Mouse (Mus musculus): ENCODE data around the gene Zmynd8.

Zmynd8 gene

GRCm38 (mm10) chr2:165833468-165833867 is 65.3 kb downstream of the Zmynd8 start:
- no peak for DNase-seq (ENCODE audit: low read depth)

GRCm38 (mm10) chr2:165832720-165833119 is 66.1 kb downstream of the Zmynd8 start:
- DNase-seq (ENCODE audit: low read depth): no peak

GRCm38 (mm10) chr2:165832295-165832694 is 66.5 kb downstream of the Zmynd8 start:
- no peak for DNase-seq (ENCODE audit: low read depth)

GRCm38 (mm10) chr2:165831637-165832289 is 67.1 kb downstream of the Zmynd8 start:
- DNase-seq (ENCODE audit: low read depth): no peak

DNA sequence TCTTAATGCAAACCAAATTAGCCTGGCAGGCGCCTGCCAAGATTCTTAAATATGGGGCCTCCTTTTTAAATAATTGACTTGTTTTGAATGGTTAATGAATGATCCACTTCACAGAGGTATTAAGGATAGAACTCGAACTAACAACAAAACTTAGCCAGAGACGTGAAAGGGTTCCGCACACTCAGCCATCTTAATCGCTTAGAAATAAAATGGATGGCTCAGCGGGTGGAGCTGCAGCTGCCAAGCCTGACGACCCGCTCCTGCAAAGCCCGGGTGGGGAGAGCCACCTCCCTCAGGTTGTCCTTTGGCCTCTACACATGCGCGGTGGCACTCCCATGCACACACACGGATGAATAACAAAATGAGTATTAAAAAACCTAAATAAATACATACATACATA is 70.0 kb downstream of the Zmynd8 start:
- DNase-seq (ENCODE audit: low read depth): no peak

- no peak for DNase-seq (ENCODE audit: low read depth)
These were observed 72.7 kb downstream of the Zmynd8 start for GRCm38 (mm10) chr2:165825964-165826712.

GRCm38 (mm10) chr2:165825261-165825900 is 73.4 kb downstream of the Zmynd8 start:
- no peak for DNase-seq (ENCODE audit: low read depth)

DNA sequence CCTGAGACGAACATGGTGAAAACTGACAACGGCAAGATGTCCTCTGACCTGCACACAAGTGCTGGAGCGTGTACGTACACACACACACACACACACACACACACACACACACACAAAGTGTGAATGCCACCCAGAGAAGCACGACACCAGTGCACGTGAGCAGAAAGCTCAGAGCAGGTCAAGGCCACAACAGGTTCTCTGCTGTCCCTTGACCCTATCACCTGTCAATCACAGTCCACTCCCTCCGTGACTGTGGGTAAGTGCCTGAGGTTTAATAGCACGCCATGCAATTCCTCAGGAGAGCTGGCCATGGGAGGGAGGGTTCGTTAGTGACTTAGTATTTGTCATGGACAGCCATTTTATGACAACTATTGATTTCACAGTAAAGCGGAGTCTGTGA is 74.0 kb downstream of the Zmynd8 start:
- DNase-seq (ENCODE audit: low read depth): no peak

GRCm38 (mm10) chr2:165822478-165822877 is 76.3 kb downstream of the Zmynd8 start:
- no peak for DNase-seq (ENCODE audit: low read depth)

DNA sequence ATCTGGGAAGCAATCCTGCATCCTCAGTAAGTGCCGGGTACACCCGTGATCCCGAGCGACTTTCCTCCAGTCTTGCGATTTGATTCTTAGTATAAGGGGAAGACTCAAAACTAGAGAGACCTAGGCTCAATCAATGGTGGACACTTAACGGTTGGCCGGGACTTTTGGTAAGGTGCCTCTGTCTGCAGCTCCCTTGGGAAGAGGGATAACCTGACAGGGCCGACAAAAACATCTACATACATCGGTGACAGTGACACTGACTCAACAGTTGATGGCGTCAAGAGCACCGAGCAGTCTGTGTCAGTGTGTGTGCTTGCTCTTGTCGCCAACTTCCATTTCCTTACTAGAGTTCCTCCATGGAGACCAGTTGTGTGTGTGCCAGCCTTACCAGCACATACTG is 77.1 kb downstream of the Zmynd8 start:
- DNase-seq (ENCODE audit: low read depth): no peak

DNA sequence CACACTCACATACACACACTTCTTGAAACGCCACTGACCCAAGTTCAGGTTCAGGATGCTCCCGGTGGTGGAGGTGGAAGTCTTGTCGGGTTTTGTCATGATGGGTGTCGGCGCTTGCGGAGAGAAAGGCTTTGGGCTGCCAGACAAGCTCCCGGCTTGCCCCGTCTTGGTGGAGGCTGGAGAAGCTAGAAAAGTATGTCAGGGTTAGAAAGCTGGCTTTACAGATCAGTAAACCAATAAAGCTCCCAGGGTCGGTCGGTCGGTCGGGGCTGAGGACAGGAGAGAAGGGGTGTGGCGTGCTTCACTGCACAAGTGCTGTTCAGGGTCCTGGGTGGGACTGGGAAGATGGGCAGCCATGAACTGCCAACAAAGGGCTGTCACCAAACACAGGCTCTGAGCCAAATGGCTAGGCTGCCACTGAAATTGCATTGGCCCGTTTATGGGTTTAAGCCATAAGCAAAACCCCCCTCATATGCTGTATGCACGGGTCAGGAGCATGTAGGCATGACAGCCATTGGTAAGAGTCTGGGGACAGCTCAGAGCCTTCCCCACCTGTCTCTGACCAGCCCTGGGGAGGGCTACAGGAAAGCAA is 78.2 kb downstream of the Zmynd8 start:
- no peak for DNase-seq (ENCODE audit: low read depth)

DNA sequence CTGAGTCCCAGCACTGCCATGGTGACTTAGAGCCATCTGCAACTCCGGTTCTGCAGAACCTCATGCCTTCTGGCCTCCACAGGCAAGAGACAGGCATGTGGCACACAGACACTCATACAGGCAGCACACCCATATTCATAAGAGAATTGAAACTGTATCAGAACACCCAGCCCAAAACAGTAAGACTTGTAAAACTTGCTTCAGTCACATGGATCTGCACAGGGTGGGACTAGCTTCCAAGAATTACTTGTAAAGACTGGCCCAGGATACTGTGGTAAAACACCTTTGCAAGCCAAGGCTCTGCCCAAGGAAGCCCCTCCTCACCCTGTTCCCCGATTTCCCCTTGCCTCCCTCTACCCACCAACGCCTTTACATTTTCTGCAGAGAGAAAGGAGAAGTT is 78.7 kb downstream of the Zmynd8 start:
- no peak for DNase-seq (ENCODE audit: low read depth)

GRCm38 (mm10) chr2:165818985-165819948 is 79.5 kb downstream of the Zmynd8 start:
- DNase-seq (ENCODE audit: low read depth): peak; percentile 65

- DNase-seq (ENCODE audit: low read depth): no peak
These were observed 80.2 kb downstream of the Zmynd8 start for GRCm38 (mm10) chr2:165818570-165818969.

DNA sequence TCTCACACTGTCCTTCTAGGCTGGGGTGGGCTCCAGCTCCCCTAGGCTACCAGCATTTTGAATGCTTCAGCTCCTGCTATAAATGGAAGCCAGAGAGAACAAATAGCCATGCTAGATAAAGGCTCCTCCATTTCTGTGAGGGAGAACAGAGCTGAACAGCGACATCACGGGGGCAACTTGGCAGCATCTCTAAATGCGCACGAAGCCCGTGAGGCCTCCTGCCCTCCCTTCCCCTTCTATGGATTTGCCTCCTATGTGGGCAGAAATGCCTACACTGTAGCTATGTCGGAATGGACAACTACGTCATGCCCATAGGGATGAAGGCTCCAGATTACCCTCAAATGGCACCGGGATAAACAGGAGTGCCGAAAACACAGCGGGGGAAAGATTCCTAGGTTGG is 81.4 kb downstream of the Zmynd8 start:
- DNase-seq (ENCODE audit: low read depth): no peak

DNA sequence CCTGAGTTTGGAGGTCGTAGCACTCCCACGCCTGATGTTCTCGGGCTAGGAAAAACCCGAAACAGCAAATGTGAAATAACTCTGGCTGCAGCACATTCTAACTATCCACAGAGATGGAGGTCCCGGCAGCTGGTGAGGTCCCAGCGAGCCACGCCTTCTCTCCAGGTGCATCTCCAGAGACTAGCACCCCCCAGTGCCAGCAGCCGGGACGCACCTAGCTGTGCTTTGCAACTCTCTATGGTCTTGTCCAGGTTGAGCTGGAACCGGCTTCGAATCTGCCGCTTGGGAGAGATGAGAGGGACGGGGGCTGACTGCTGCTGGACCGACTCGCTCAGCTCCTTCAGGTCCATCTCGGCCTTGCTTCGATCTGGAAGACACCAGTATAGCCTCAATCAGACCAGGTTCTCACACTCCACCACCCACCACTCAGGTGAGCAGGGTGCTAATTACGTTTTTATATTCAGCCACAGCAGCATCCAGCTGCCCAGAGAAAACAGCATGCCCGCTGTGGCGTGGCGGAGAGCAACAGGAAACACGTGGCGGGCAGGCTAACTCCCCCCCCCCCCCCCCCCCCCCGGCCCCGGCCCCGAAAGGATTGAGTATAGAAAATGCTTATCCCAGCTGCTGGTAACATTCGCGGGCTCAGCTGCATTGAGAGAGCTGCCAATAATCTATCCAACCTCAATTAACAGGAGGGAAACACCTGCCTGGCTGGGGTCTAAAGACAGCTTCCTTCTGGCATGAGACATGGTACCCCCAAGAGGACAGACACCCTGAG is 83.5 kb downstream of the Zmynd8 start:
- no peak for DNase-seq (ENCODE audit: low read depth)

GRCm38 (mm10) chr2:165812889-165813288 is 85.9 kb downstream of the Zmynd8 start:
- no peak for DNase-seq (ENCODE audit: low read depth)

GRCm38 (mm10) chr2:165811536-165811935 is 87.3 kb downstream of the Zmynd8 start:
- no peak for DNase-seq (ENCODE audit: low read depth)

- DNase-seq (ENCODE audit: low read depth): no peak
These were observed 88.8 kb downstream of the Zmynd8 start for GRCm38 (mm10) chr2:165809901-165810477.

DNA sequence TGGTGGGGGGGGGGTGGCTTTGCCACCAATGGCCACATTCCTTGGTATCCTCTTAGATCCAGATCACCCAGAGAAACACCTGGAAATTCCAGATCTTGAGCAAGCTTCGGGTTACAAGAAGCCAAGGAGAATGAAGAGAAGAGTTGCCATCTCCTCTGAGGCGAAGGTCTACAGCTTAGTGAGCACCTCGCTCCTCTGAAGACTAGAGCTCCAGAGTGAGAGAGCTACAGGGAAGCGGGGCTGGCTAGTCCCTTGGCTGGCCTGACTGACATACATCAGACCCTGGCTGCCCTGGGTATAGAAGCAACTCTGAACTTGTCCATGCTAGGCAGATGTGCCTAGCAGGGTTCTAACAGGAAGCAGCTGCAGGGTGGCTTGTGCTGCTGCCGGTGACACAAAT is 89.7 kb downstream of the Zmynd8 start:
- no peak for DNase-seq (ENCODE audit: low read depth)
